Mouse (Mus musculus) forebrain, embryonic 12.5 days (tissue): ENCODE results near the gene Fgfr2. TPM values are rescaled to one million over a fixed set of nuclear protein-coding genes. Genes with fewer than 3 reads are reported as not detected.

Experiments used
- ATAC-seq: fragments of 200-750 bp; cut with Nextera tagmentation; 2 replicates; pipeline ENCODE4 v1.8.0; 2017; ENCODE audit warnings: moderate TSS enrichment; ENCODE audit not compliant: low FRiP score
- H3K27ac ChIP-seq: fragments of 300-500 bp; sonication (generic); 2 replicates; pipeline ENCODE4 v1.5.1; 2016; ENCODE audit warnings: mild to moderate bottlenecking
- H3K27me3 ChIP-seq: fragments of 300-500 bp; sonication (generic); 2 replicates; pipeline ENCODE4 v1.6.1; 2016; ENCODE audit warnings: mild to moderate bottlenecking
- H3K36me3 ChIP-seq: fragments of 300-500 bp; sonication (generic); replicated peaks from 2 replicates; pipeline ENCODE4 v1.6.1; 2016; ENCODE audit warnings: mild to moderate bottlenecking
- H3K4me1 ChIP-seq: fragments of 300-500 bp; sonication (generic); 2 replicates; pipeline ENCODE4 v1.6.1; 2016
- H3K4me2 ChIP-seq: fragments of 300-500 bp; sonication (generic); 2 replicates; pipeline ENCODE4 v1.6.1; 2016; ENCODE audit warnings: mild to moderate bottlenecking, moderate library complexity
- H3K4me3 ChIP-seq: fragments of 300-500 bp; sonication (generic); replicated peaks from 2 replicates; pipeline ENCODE4 v1.5.1; 2016; ENCODE audit warnings: mild to moderate bottlenecking
- H3K9ac ChIP-seq: fragments of 300-500 bp; sonication (generic); 2 replicates; pipeline ENCODE4 v1.6.1; 2016; ENCODE audit warnings: mild to moderate bottlenecking
- H3K9me3 ChIP-seq: fragments of 300-500 bp; sonication (generic); 2 replicates; pipeline ENCODE4 v1.6.1; 2016
- WGBS: fragments of 180-500 bp; shearing (Covaris S2); methylation state at CpG from one replicate; pipeline ENCODE4 v1.1.7; 2016; 5-methylcytosine and 5-hydroxymethylcytosine counted together
- polyA plus RNA-seq: library from polyadenylated mRNA; unstranded; fragments of >200 nt; fragmentation: Nextera tagmentation; extraction: Ambion mirVana; gene quantifications from 2 replicates; pipeline ENCODE4 v1.2.1, GENCODE M21; 2016

Fgfr2 gene
- polyA plus RNA-seq, 1 experiment from 2014 or later, result 89.6 TPM

DNA sequence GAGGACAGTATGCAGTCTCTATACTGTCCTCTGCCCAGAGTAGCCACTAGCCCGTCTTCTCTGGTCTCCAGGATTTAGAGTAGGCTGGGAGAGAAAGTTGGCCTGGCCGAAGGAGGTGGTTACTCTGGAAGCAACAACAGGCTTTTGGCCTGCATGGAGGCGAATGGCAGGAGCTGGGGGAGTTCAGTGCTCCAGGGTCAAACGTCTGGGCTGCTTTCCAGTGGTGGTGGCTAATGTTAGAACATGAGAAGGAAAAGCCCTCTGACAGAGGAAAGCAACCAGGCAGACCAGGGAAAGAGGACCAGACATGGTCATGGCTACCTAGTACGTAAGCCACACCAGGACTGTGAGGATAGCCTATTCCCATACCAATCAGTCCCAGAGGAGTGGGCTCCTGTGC lies 347.8 kb downstream of the Fgfr2 start:
- Histone ChIP-seq H3K36me3 (peaks cover 83% of the 10 kb centered on the region), H3K4me2 (no peak overlapping the region), H3K27me3 (no peaks in the 10 kb centered on the region), H3K4me1 (peaks cover 12% of the 10 kb centered on the region), H3K4me3 (no peak overlapping the region), H3K9me3 (no peaks in the 10 kb centered on the region), H3K9ac (no peak overlapping the region), H3K27ac (no peak overlapping the region)
- 87% methylated on average over 5 of the region's 5 CpGs for WGBS
- ATAC-seq, result no peak

DNA sequence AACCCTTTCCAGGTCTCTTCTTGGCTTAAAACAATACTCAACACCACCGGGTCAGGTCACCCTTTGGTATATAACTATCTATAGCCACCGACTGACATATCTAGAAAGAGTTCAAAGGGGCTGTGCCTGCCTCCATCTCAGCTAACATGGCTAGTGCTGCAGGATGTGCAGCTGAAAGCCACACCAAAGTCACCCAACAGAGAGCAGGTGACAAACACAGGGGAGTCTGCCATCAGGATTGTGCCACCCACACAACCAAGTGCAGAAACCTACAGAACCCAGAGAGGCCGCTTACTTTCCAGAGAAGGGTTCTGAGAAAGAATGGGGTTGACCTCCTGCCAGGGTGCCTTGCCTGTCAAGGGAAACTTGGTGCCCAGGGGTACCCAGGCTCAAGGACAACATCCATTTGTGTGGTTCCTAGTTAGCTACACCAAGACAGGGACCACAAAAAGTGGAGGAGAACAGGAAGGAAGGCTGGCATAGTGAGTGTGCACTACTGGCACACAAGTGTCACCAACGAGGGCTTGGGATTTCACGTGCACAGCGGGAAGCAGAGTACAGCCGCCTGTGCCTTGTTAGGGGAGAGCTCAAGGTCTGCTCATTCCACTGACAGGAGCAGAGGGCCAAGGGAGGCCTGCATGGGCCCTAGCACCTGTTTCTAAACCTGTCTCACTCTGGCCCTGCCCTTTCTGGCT lies 350.0 kb downstream of the Fgfr2 start:
- no peak overlapping the region for H3K4me2 ChIP-seq
- WGBS, result 87% methylated on average over 7 of the region's 7 CpGs
- no peak overlapping the region for H3K27ac ChIP-seq
- no peak for ATAC-seq
- no peak overlapping the region for H3K4me3 ChIP-seq
- H3K9me3 ChIP-seq, result no peaks in the 10 kb centered on the region
- no peaks in the 10 kb centered on the region for H3K27me3 ChIP-seq
- no peak overlapping the region for H3K9ac ChIP-seq
- H3K36me3 ChIP-seq, result peaks cover 82% of the 10 kb centered on the region
- H3K4me1 ChIP-seq, result peaks cover 18% of the 10 kb centered on the region; the same call in 1 of the 2 replicates

GRCm38 (mm10) chr7:132772440-132772839 lies 350.7 kb downstream of the Fgfr2 start:
- H3K4me3 ChIP-seq, result no peak overlapping the region
- H3K9me3 ChIP-seq, result no peaks in the 10 kb centered on the region
- no peak overlapping the region for H3K4me2 ChIP-seq
- H3K9ac ChIP-seq, result no peak overlapping the region
- ATAC-seq, result no peak
- 94% methylated on average over 5 of the region's 5 CpGs for WGBS
- no peaks in the 10 kb centered on the region for H3K27me3 ChIP-seq
- peaks cover 74% of the 10 kb centered on the region for H3K36me3 ChIP-seq
- peaks cover 24% of the 10 kb centered on the region for H3K4me1 ChIP-seq
- H3K27ac ChIP-seq, result peak overlapping the region; percentile 16; the same call in 1 of the 2 replicates

DNA sequence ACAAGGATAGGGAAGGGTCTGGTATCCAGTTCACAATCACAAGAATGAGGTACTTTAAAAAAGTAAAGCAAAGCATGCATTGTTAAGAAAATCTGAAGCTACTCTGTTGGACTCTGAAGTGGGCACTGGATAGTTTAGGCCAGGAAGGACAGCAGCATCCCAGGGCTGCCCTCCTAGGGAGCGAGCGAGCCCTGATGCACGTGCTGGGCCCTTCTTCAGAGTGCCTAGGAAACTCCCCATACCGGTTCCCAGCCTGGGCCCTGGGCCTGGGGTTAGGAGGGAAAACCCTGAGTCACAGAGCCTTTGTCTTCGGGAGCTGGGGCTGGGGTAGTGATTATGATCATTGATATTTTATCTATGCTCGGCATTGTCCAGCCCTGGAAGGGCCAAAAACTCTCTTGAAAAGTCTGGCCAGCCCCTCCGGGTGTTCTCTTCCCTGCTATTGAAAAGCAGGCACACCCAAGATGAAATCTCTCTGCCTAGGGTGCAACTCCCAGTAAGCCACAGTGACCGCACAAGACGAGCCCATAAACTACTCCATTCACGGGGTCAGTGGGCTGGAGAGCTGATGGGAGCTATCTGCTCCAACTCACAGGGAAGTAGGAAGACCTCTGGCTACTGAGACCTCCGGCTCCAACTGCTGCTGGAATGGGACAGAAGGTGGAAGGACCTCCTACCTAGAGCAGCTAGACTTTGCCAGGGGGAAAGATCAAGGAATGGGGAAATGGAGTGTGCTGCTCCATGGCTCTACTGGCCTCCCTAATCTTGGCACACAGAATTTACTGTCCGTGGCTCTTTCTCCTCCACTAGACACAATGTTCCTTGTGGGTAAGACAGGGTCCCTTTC lies 354.4 kb downstream of the Fgfr2 start:
- peaks cover 42% of the 10 kb centered on the region for H3K4me1 ChIP-seq
- H3K27ac ChIP-seq, result peak overlapping the region; percentile 84; the same call in 1 of the 2 replicates
- H3K36me3 ChIP-seq, result peaks cover 49% of the 10 kb centered on the region
- 84% methylated on average over 12 of the region's 12 CpGs for WGBS
- H3K9ac ChIP-seq, result no peak overlapping the region
- no peak overlapping the region for H3K4me3 ChIP-seq
- no peaks in the 10 kb centered on the region for H3K27me3 ChIP-seq
- ATAC-seq, result no peak
- H3K9me3 ChIP-seq, result no peaks in the 10 kb centered on the region
- H3K4me2 ChIP-seq, result no peak overlapping the region

GRCm38 (mm10) chr7:132767999-132768370 lies 355.2 kb downstream of the Fgfr2 start:
- Histone ChIP-seq H3K9me3 (no peaks in the 10 kb centered on the region), H3K27me3 (no peaks in the 10 kb centered on the region), H3K4me3 (no peak overlapping the region), H3K36me3 (peaks cover 49% of the 10 kb centered on the region), H3K4me1 (peaks cover 42% of the 10 kb centered on the region), H3K27ac (peak overlapping the region; percentile 84), H3K4me2 (no peak overlapping the region), H3K9ac (no peak overlapping the region)
- 67% methylated on average over 4 of the region's 4 CpGs for WGBS
- ATAC-seq, result peak; percentile 72

DNA sequence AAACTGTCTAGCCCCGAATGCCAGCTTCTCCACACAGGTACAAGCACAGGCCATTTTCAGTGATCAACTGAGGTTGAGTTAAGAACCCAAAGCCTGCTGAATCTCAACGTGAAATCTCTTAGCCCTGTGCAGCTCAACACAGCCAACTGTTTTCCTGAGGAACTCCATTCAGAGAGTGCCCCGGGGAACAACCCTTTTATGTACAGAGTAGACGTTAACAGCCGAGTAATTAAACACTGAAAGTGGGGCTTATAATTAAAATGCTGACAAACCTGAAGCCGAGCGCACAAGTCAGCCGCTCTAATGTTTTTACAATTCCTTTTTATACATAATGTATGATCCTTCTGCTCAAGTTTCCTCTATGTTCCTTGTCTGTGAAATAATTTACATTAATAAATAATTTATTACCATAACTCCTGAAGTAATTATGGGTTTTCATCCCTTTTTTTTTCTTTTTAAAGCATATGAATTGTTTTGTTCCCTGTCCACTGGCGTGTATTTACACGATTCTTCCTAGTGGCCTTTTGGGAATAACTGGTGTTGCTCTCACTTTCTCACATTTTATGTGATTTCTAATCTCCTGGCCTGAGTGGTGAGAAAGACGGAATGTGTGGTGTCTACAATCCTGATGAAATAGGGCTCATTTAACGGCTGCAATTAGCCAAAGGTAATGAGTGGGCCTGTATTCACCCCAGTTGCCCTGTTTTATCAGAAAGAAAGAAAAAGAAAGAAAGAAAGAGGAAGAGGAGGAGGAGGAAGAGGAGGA lies 355.7 kb downstream of the Fgfr2 start:
- 13% methylated on average over 12 of the region's 12 CpGs for WGBS
- Histone ChIP-seq H3K4me3 (no peak overlapping the region), H3K9ac (no peak overlapping the region), H3K27ac (peak overlapping the region; percentile 84), H3K27me3 (no peaks in the 10 kb centered on the region), H3K9me3 (no peaks in the 10 kb centered on the region), H3K36me3 (peaks cover 44% of the 10 kb centered on the region), H3K4me1 (peaks cover 42% of the 10 kb centered on the region), H3K4me2 (peak overlapping the region; percentile 4; the same call in 1 of the 2 replicates)
- ATAC-seq, result peak; percentile 70

DNA sequence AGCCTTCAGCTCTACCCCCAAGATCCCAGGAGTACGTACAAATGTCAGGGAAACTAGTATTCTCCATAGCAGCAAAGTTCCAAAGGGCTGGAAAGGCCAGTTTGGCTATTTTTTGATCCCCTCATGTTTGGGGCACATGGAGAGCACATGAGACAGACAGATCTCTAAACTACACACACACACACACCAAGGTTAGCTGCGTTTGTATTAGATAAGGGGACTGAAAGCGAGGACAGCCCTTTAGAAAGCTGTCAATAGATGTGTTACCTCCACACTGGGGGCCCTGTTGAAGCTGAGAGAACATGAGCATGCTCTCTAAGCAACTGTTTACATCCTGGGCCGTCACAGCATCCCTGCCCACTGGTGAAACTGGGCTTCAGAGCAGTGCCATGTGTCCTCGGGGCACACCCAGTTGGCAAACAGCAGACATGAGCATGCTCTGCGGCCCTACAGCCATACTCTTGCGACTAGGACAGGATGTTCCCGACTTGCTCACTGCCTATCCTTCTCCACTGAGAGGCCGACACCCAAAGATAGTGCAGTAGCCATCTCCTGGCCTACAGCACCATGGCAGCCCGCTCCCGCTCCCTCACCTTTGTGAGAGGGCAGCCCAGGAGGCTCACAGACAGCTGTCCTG lies 356.8 kb downstream of the Fgfr2 start:
- Histone ChIP-seq H3K4me1 (peaks cover 34% of the 10 kb centered on the region), H3K27ac (peak overlapping the region; percentile 83), H3K9ac (peak overlapping the region; percentile 1; the same call in 1 of the 2 replicates), H3K4me3 (no peak overlapping the region), H3K4me2 (no peak overlapping the region), H3K36me3 (peaks cover 39% of the 10 kb centered on the region), H3K27me3 (no peaks in the 10 kb centered on the region), H3K9me3 (no peaks in the 10 kb centered on the region)
- WGBS, result 83% methylated on average over 11 of the region's 11 CpGs
- ATAC-seq, result no peak

DNA sequence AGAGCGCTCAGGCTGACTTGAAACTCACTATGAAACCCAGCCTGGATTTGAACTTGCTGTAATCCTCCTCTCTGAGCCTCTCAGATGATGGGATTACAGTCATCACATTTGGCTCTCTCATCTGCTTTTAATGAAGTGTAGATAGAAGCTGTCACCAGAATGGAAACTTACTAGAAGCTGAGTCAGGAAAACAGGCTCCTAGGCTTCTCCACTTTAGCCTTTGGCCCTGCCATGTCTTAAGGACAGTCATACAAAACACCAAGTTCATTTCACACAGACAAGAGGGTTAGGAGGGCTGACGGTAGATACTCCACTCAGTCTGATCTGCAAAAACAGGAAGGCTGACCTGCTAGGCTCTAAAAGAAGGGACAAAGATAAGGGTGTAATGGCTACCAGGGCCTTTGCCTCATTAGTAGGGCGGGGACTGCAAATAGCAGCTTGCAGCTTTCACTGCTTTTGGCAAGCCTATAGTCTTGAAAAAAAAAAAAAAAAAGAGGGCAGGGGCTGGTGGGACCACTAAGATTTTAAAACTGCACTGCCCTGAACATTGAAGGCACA lies 357.4 kb downstream of the Fgfr2 start:
- no peak overlapping the region for H3K9ac ChIP-seq
- peaks cover 34% of the 10 kb centered on the region for H3K4me1 ChIP-seq
- peaks cover 38% of the 10 kb centered on the region for H3K36me3 ChIP-seq
- no peaks in the 10 kb centered on the region for H3K27me3 ChIP-seq
- H3K27ac ChIP-seq, result 0 out of 2 replicates have a peak overlapping the region, but pooled peaks have one; percentile 32
- 67% methylated on average over 3 of the region's 3 CpGs for WGBS
- no peak overlapping the region for H3K4me2 ChIP-seq
- no peaks in the 10 kb centered on the region for H3K9me3 ChIP-seq
- ATAC-seq, result no peak
- no peak overlapping the region for H3K4me3 ChIP-seq

GRCm38 (mm10) chr7:132764896-132765491 lies 358.2 kb downstream of the Fgfr2 start:
- 83% methylated on average over 4 of the region's 4 CpGs for WGBS
- ATAC-seq, result no peak
- peaks cover 39% of the 10 kb centered on the region for H3K4me1 ChIP-seq
- H3K4me3 ChIP-seq, result no peak overlapping the region
- no peak overlapping the region for H3K27ac ChIP-seq
- no peaks in the 10 kb centered on the region for H3K27me3 ChIP-seq
- H3K9me3 ChIP-seq, result no peaks in the 10 kb centered on the region
- peaks cover 33% of the 10 kb centered on the region for H3K36me3 ChIP-seq
- H3K9ac ChIP-seq, result no peak overlapping the region
- H3K4me2 ChIP-seq, result no peak overlapping the region

- peaks cover 40% of the 10 kb centered on the region for H3K4me1 ChIP-seq
- H3K9me3 ChIP-seq, result no peaks in the 10 kb centered on the region
- H3K27ac ChIP-seq, result no peak overlapping the region
- H3K36me3 ChIP-seq, result peaks cover 33% of the 10 kb centered on the region
- no peak for ATAC-seq
- H3K4me3 ChIP-seq, result no peak overlapping the region
- 90% methylated on average over 4 of the region's 4 CpGs for WGBS
- H3K9ac ChIP-seq, result no peak overlapping the region
- H3K4me2 ChIP-seq, result no peak overlapping the region
- H3K27me3 ChIP-seq, result no peaks in the 10 kb centered on the region
Observed at GRCm38 (mm10) chr7:132764314-132764713, 358.8 kb downstream of the Fgfr2 start.

GRCm38 (mm10) chr7:132763911-132764310 lies 359.2 kb downstream of the Fgfr2 start:
- peaks cover 35% of the 10 kb centered on the region for H3K36me3 ChIP-seq
- H3K27ac ChIP-seq, result no peak overlapping the region
- H3K4me3 ChIP-seq, result no peak overlapping the region
- H3K4me1 ChIP-seq, result peaks cover 38% of the 10 kb centered on the region
- WGBS, result 90% methylated on average over 5 of the region's 5 CpGs
- no peak for ATAC-seq
- no peaks in the 10 kb centered on the region for H3K9me3 ChIP-seq
- no peak overlapping the region for H3K9ac ChIP-seq
- H3K27me3 ChIP-seq, result no peaks in the 10 kb centered on the region
- no peak overlapping the region for H3K4me2 ChIP-seq
